Mouse (Mus musculus): ENCODE results near the gene Mrgbp. TPM values are rescaled to one million over a fixed set of nuclear protein-coding genes. Genes with fewer than 3 reads are reported as not detected.

Gene Mrgbp
- polyA plus RNA-seq, 1 experiment from 2014 or later = 20.9 TPM

- Histone ChIP-seq H3K27me3 (replicated peaks; ENCODE audit: control insufficient read depth, insufficient read depth, low read length) (no peaks in the 10 kb centered on the region), H3K4me1 (ENCODE audit: control insufficient read depth, insufficient read depth, low read length) (no peaks in the 10 kb centered on the region), H3K4me3 (ENCODE audit: low read length) (no peak overlapping the region), H3K4me2 (ENCODE audit: low read depth, low read length) (no peak overlapping the region), H3K9me3 (ENCODE audit: control insufficient read depth, low read length) (no peaks in the 10 kb centered on the region), H3K27ac (ENCODE audit: low read length) (no peak overlapping the region), H3K9ac (ENCODE audit: low read depth, low read length) (no peak overlapping the region), H3K36me3 (ENCODE audit: control insufficient read depth, insufficient read depth, low read length) (no peaks in the 10 kb centered on the region)
- peak; percentile 66 for ATAC-seq
- WGBS = 63% methylated on average over 4 of the region's 4 CpGs
Measured at GRCm38 (mm10) chr2:180610283-180610682, 29.2 kb downstream of the Mrgbp start.

GRCm38 (mm10) chr2:180611882-180612281 lies 30.8 kb downstream of the Mrgbp start:
- Histone ChIP-seq H3K27me3 (replicated peaks; ENCODE audit: control insufficient read depth, insufficient read depth, low read length) (no peaks in the 10 kb centered on the region), H3K27ac (ENCODE audit: low read length) (no peak overlapping the region), H3K36me3 (ENCODE audit: control insufficient read depth, insufficient read depth, low read length) (no peaks in the 10 kb centered on the region), H3K4me3 (ENCODE audit: low read length) (no peak overlapping the region), H3K9ac (ENCODE audit: low read depth, low read length) (no peak overlapping the region), H3K4me1 (ENCODE audit: control insufficient read depth, insufficient read depth, low read length) (no peaks in the 10 kb centered on the region), H3K9me3 (ENCODE audit: control insufficient read depth, low read length) (no peaks in the 10 kb centered on the region), H3K4me2 (ENCODE audit: low read depth, low read length) (no peak overlapping the region)
- WGBS = 73% methylated on average over 2 of the region's 2 CpGs
- ATAC-seq = no peak

Other genes starting within 250 kb of the Mrgbp start
- 10.3 and 11.6 TPM in 2 replicates for gene Gata5, start 246.6 kb upstream of the Mrgbp start, polyA plus RNA-seq (2015; fragmentation: Nextera tagmentation; extraction: Ambion mirVana)
- gene Slco4a1, start 125.1 kb upstream of the Mrgbp start, polyA plus RNA-seq (2015; fragmentation: Nextera tagmentation; extraction: Ambion mirVana) = 2.2 TPM in 2 replicates
- gene Ntsr1, start 81.3 kb upstream of the Mrgbp start, polyA plus RNA-seq (2015; fragmentation: Nextera tagmentation; extraction: Ambion mirVana) = 1.9 and 2.1 TPM in 2 replicates
- 36.6 and 37.5 TPM in 2 replicates for gene Ogfr, start 7.9 kb downstream of the Mrgbp start, polyA plus RNA-seq (2015; fragmentation: Nextera tagmentation; extraction: Ambion mirVana)
- gene Col9a3, start 16.5 kb downstream of the Mrgbp start, polyA plus RNA-seq (2015; fragmentation: Nextera tagmentation; extraction: Ambion mirVana) = 4.1 and 6.2 TPM in 2 replicates
- gene Tcfl5, start 61.4 kb downstream of the Mrgbp start, polyA plus RNA-seq (2015; fragmentation: Nextera tagmentation; extraction: Ambion mirVana) = 0.10 and 0.12 TPM in 2 replicates
- gene Dido1, start 128.7 kb downstream of the Mrgbp start, polyA plus RNA-seq (2015; fragmentation: Nextera tagmentation; extraction: Ambion mirVana) = 16.6 and 17.0 TPM in 2 replicates
- gene Gid8, start 128.8 kb downstream of the Mrgbp start, polyA plus RNA-seq (2015; fragmentation: Nextera tagmentation; extraction: Ambion mirVana) = 51.1 and 54.4 TPM in 2 replicates
- 5.4 and 6.3 TPM in 2 replicates for gene Slc17a9, start 144.0 kb downstream of the Mrgbp start, polyA plus RNA-seq (2015; fragmentation: Nextera tagmentation; extraction: Ambion mirVana)
- gene Bhlhe23, start 195.6 kb downstream of the Mrgbp start, polyA plus RNA-seq (2015; fragmentation: Nextera tagmentation; extraction: Ambion mirVana) = not detected in 2 replicates

Measured in intestine, embryonic 16.5 days (tissue).